Mouse (Mus musculus): ENCODE measurements around the gene Nup107. TPM values are rescaled to one million over a fixed set of nuclear protein-coding genes. Genes with fewer than 3 reads are reported as not detected.

Nup107 gene
- polyA plus RNA-seq, 1 experiment: 134 TPM

DNA sequence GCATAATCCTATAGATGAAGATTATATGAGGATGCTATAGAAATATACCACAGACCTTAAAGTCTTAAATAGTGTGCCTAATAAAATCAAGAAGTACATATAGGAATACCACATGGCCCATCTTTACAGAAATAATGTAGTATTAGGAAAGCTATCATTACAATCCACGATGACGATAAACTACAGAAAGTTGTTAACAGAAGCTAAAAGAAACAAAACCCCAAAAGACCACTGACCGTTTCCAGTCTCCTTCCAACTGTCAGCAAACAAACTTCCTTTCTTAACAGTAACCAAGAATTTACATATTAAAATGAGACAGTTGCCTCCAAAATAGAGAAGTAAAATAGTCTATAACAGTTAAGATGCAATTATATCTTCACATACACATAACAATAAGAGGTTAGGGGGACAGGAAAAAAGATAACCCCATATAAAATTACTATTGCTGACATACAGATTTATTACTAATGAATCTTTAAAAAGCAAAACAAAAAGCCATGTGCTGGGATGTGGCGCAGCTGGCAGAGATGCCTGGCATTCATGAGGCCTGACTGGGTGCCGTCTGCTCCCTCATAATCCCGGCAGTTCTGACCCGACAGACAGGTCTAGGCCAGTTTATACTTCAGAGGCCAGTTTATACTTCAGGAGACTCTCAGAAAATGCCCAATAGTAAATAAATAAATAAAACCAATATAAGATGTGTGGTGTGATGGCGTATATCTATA is 12.8 kb downstream of the Nup107 start:
- TF ChIP-seq EP300 (IDR thresholded peaks at IDR 0.05; ENCODE audit: insufficient read depth, low read depth, low read length): no peak
- TF ChIP-seq CTCF (IDR thresholded peaks at IDR 0.05; ENCODE audit: low read depth, low read length): no peak
- no peak for TF ChIP-seq POLR2A (IDR thresholded peaks at IDR 0.05; ENCODE audit: insufficient read depth, low read length)
- Histone ChIP-seq H3K27me3 (ENCODE audit: control insufficient read depth, insufficient read depth, low read length, poor library complexity, severe bottlenecking) (no peaks in the 10 kb centered on the region), H3K4me3 (ENCODE audit: low read depth, low read length) (no peak overlapping the region), H3K9me3 (replicated peaks; ENCODE audit: control insufficient read depth, insufficient read depth, low read length, poor library complexity, severe bottlenecking) (no peaks in the 10 kb centered on the region), H3K9ac (ENCODE audit: low read depth, poor library complexity, severe bottlenecking) (no peak overlapping the region), H3K27ac (ENCODE audit: insufficient read depth, low read length) (no peak overlapping the region), H3K36me3 (ENCODE audit: control insufficient read depth, insufficient read depth, low read length, poor library complexity, severe bottlenecking) (peaks cover 53% of the 10 kb centered on the region), H3K4me1 (ENCODE audit: control insufficient read depth, insufficient read depth, low read length) (no peaks in the 10 kb centered on the region)

DNA sequence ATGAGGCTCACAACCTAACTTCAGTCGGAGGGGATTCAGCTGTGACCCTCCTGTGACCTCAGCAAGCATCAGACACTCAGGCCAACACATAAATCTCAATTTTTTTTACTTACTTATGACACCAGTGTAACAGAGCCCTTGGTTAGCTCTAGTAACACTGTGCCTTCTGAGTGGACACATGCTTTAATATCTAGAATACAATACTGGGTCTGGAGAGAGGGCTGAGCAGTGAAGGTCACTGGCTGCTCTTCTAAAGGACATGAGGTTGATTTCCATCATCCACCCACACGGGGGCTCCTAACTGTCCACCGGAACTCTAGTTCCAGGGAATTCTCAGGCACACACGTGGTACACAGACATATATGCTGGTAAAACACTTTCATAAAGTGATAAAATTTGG is 13.6 kb downstream of the Nup107 start:
- Histone ChIP-seq H3K4me3 (ENCODE audit: low read depth, low read length) (no peak overlapping the region), H3K27ac (ENCODE audit: insufficient read depth, low read length) (no peak overlapping the region), H3K4me1 (ENCODE audit: control insufficient read depth, insufficient read depth, low read length) (no peaks in the 10 kb centered on the region), H3K27me3 (ENCODE audit: control insufficient read depth, insufficient read depth, low read length, poor library complexity, severe bottlenecking) (no peaks in the 10 kb centered on the region), H3K36me3 (ENCODE audit: control insufficient read depth, insufficient read depth, low read length, poor library complexity, severe bottlenecking) (peaks cover 54% of the 10 kb centered on the region), H3K9ac (ENCODE audit: low read depth, poor library complexity, severe bottlenecking) (no peak overlapping the region), H3K9me3 (replicated peaks; ENCODE audit: control insufficient read depth, insufficient read depth, low read length, poor library complexity, severe bottlenecking) (no peaks in the 10 kb centered on the region)
- TF ChIP-seq CTCF (IDR thresholded peaks at IDR 0.05; ENCODE audit: low read depth, low read length) (no peak), POLR2A (IDR thresholded peaks at IDR 0.05; ENCODE audit: insufficient read depth, low read length) (no peak), EP300 (IDR thresholded peaks at IDR 0.05; ENCODE audit: insufficient read depth, low read depth, low read length) (no peak)

DNA sequence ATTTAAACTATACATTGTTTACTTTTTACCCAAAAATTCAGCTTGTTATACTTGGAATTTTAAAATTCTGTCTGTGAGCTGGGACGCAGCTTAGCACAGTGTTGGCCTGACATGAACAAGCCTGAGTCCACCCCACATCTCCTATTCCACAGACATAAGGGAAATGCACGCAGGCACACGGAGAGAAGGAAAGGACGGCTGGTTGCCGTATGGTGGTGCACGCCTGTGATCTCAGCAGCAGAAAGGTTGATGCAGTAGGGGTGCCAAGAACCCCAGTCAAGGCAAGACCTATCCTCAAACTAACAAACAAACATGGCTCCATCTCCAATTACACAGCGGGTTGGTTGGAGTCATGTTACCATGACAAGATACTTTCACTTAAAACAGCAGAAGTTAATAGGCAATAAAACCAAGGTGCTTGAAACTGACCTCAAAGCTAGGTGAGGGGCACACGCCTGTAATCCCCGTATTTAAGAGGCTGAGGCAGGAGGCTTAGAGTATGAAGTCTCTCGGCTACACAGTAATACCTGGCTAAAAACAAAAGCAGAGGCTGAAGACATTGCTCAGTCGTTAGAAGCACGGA is 14.1 kb downstream of the Nup107 start:
- Histone ChIP-seq H3K36me3 (ENCODE audit: control insufficient read depth, insufficient read depth, low read length, poor library complexity, severe bottlenecking) (peaks cover 55% of the 10 kb centered on the region), H3K27me3 (ENCODE audit: control insufficient read depth, insufficient read depth, low read length, poor library complexity, severe bottlenecking) (no peaks in the 10 kb centered on the region), H3K9me3 (replicated peaks; ENCODE audit: control insufficient read depth, insufficient read depth, low read length, poor library complexity, severe bottlenecking) (no peaks in the 10 kb centered on the region), H3K27ac (ENCODE audit: insufficient read depth, low read length) (no peak overlapping the region), H3K9ac (ENCODE audit: low read depth, poor library complexity, severe bottlenecking) (no peak overlapping the region), H3K4me1 (ENCODE audit: control insufficient read depth, insufficient read depth, low read length) (no peaks in the 10 kb centered on the region), H3K4me3 (ENCODE audit: low read depth, low read length) (no peak overlapping the region)
- TF ChIP-seq CTCF (IDR thresholded peaks at IDR 0.05; ENCODE audit: low read depth, low read length): no peak

DNA sequence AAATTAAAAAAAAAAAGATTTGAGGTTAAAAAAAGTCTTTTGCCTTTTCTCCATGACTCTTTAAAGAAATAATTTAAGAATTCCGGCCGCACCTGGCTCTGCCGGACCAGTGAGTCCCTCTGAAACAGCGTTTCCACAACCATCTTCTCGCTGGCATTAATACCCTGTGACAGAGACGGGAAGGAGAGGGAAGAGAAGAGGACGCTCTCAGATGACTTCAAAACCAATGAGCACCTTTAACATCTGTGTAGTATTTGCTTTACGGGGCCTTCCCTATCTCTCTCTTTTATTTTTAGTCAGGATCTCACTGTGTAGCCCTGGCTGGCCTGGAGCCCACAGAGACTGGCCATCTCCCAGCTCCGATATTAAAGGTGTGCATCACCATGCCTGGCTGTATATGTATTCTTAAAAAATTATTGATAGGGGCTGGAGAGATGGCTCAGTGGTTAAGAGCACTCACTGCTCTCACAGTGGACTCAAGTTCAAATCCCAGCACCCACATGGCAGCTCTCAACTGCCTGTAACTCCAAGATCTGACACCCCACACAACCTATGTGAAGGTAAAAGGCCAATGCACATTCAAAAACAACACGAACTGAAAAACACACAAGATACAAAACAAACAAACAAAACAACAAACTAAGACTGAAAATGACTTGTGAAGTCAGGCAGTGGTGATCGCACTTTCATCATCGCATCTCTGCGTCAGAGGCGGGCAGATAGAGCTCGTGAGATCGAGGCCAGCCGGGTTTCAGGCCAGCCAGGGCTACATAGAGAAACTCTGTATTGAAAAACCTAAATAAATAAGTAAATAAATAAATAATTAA is 14.8 kb downstream of the Nup107 start:
- Histone ChIP-seq H3K4me1 (ENCODE audit: control insufficient read depth, insufficient read depth, low read length) (no peaks in the 10 kb centered on the region), H3K27me3 (ENCODE audit: control insufficient read depth, insufficient read depth, low read length, poor library complexity, severe bottlenecking) (no peaks in the 10 kb centered on the region), H3K4me3 (ENCODE audit: low read depth, low read length) (no peak overlapping the region), H3K9ac (ENCODE audit: low read depth, poor library complexity, severe bottlenecking) (no peak overlapping the region), H3K36me3 (ENCODE audit: control insufficient read depth, insufficient read depth, low read length, poor library complexity, severe bottlenecking) (peaks cover 61% of the 10 kb centered on the region), H3K27ac (ENCODE audit: insufficient read depth, low read length) (no peak overlapping the region), H3K9me3 (replicated peaks; ENCODE audit: control insufficient read depth, insufficient read depth, low read length, poor library complexity, severe bottlenecking) (no peaks in the 10 kb centered on the region)
- TF ChIP-seq POLR2A (IDR thresholded peaks at IDR 0.05; ENCODE audit: insufficient read depth, low read length) (no peak), CTCF (IDR thresholded peaks at IDR 0.05; ENCODE audit: low read depth, low read length) (no peak), EP300 (IDR thresholded peaks at IDR 0.05; ENCODE audit: insufficient read depth, low read depth, low read length) (no peak)

DNA sequence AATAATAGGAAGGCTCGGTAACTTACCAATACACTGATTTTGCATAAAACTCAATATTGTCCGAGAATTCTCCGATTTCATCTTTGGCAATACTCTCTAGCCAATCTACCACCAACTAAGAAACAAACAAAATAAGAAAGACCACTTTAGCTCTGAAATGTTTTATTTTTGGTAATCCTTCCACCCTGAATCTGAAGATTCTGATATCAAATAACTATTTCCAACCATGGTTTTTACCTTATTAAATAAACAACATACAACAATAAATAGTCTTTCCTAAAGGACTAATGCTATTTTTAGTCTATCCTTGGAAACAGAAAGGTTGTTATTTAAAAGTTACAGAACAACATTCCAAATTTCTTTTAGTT is 15.4 kb downstream of the Nup107 start:
- H3K36me3 ChIP-seq (ENCODE audit: control insufficient read depth, insufficient read depth, low read length, poor library complexity, severe bottlenecking): peaks cover 67% of the 10 kb centered on the region
- H3K9ac ChIP-seq (ENCODE audit: low read depth, poor library complexity, severe bottlenecking): no peak overlapping the region
- no peaks in the 10 kb centered on the region for H3K27me3 ChIP-seq (ENCODE audit: control insufficient read depth, insufficient read depth, low read length, poor library complexity, severe bottlenecking)
- no peak overlapping the region for H3K4me3 ChIP-seq (ENCODE audit: low read depth, low read length)
- no peaks in the 10 kb centered on the region for H3K4me1 ChIP-seq (ENCODE audit: control insufficient read depth, insufficient read depth, low read length)
- H3K9me3 ChIP-seq (replicated peaks; ENCODE audit: control insufficient read depth, insufficient read depth, low read length, poor library complexity, severe bottlenecking): no peaks in the 10 kb centered on the region
- H3K27ac ChIP-seq (ENCODE audit: insufficient read depth, low read length): no peak overlapping the region
- TF ChIP-seq CTCF (IDR thresholded peaks at IDR 0.05; ENCODE audit: low read depth, low read length) (no peak), EP300 (IDR thresholded peaks at IDR 0.05; ENCODE audit: insufficient read depth, low read depth, low read length) (no peak), POLR2A (IDR thresholded peaks at IDR 0.05; ENCODE audit: insufficient read depth, low read length) (no peak)
